Mouse (Mus musculus) testis, adult 2 months (tissue): ENCODE data around the gene Casz1.

ENCODE experiments used
- CTCF ChIP-seq: fragments of 200-500 bp; IDR thresholded peaks from 2 replicates; pipeline ENCODE4 v1.5.1; 2012; ENCODE audit warnings: low read depth, mild to moderate bottlenecking, inconsistent platforms, low read length, moderate library complexity; ENCODE audit not compliant: control insufficient read depth, insufficient read depth, insufficient replicate concordance
- POLR2A ChIP-seq: fragments of 200-500 bp; IDR thresholded peaks from 2 replicates; pipeline ENCODE4 v1.6.1; 2012; ENCODE audit warnings: low read depth, mild to moderate bottlenecking, inconsistent platforms, low read length, moderate library complexity; ENCODE audit not compliant: control insufficient read depth

DNA sequence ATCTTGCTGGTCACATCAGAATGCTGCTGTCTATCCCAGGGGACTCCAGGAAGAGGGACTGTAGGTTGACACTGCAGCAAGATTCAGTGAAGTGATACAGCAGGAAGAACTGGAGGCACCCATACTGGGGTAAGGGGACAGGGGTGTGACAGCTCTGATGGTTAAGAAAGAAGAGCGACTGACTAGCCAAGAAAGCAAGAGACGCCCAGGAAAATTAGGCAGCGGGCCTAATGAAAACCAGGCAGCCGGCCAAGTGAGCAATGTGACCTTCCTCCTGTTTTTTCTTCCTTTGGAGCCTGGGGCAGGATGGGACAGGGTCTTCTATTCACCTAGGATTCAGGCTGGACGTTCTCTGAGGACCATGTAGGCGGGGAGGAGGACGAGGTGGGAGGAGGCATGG is 22.7 kb upstream of the Casz1 start:
- TF ChIP-seq POLR2A (no peak), CTCF (no peak)
